Mouse (Mus musculus) ES-Bruce4 (cell line): ENCODE results near the gene Hspa12b.

Source experiments
- CTCF ChIP-seq: IDR thresholded peaks from one replicate; pipeline ENCODE4 v1.8.1; 2011; ENCODE audit warnings: low read depth, low read length
- EP300 ChIP-seq: IDR thresholded peaks from 2 replicates; pipeline ENCODE4 v1.6.1; 2011; ENCODE audit warnings: low read depth, low read length; ENCODE audit not compliant: insufficient read depth
- POLR2A ChIP-seq: IDR thresholded peaks from one replicate; pipeline ENCODE4 v1.8.1; 2011; ENCODE audit warnings: low read length; ENCODE audit not compliant: insufficient read depth

DNA sequence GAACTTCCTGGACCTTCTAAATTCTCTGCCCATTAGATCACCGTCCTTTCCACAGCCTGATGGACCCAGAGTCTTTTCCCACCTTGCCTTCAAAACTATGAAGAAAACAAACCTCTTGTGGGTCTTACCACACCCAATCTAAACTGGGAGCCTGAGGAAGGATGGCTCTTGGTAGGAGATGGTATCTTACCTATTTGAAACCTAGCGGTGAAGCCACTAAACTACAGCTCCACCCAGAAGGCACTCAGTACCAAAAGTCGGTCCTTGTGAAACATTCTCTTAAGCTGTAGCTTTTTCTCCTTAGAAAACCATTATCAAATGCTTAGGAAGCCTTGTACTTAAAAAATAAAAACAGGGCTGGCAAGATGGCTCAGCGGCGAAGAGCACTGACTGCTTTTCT lies 61.2 kb downstream of the Hspa12b start:
- TF ChIP-seq EP300 (no peak), CTCF (no peak), POLR2A (no peak)
